Mouse (Mus musculus): ENCODE data around the gene Rhoa.
"Not testable (repeated sequence)": the region's sequence is repeated elsewhere in the genome, so short reads cannot be mapped to it uniquely, and the experiment has no call there.

Gene Rhoa

DNA sequence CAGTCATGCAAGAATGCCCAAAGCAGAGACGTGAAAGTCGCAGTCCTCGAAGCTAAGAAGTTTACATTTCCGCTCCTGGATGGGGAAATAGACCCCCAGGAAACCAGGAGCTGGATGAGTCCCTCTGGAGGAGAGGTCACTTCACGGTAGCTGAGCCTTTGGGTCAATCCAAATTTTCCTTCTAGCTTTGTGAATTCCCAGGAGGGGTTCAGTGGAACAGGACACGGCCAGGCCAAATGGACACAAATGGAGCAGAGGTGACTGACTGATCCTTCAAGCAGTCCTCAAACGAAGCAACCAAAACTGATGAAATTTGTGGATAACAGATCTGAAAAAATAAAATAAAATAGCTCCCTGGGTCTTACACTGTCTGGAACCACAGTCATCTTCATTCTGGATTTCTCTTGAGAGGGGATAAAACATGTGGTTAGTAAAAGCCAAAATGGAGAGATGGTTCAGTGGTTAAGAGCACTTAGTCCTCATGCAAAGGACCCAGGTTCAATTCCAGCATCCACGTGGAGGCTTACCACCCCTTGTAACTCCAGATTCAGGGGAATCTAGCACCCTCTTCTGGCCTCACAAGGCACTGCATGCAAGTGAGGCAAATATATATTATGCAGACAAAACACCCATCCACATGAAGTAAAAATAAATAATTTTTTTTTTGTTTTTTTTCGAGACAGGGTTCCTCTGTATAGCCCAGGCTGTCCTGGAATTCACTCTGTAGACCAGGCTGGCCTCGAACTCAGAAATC is 27.1 kb upstream of the Rhoa start:
- Histone ChIP-seq H3K4me1 (replicated peaks; ENCODE audit: low read depth, low read length) (peaks cover 30% of the 10 kb centered on the region), H3K9me3 (ENCODE audit: low read length) (no peaks in the 10 kb centered on the region), H3K27me3 (ENCODE audit: insufficient read depth, low read length) (no peaks in the 10 kb centered on the region), H3K4me3 (replicated peaks; ENCODE audit: low read length) (no peak overlapping the region), H3K36me3 (ENCODE audit: insufficient read depth, low read length) (no peaks in the 10 kb centered on the region)
- no peak for TF ChIP-seq POU5F1 (IDR thresholded peaks at IDR 0.05; ENCODE audit: borderline replicate concordance, low read length)
- TF ChIP-seq CTCF (conservative IDR thresholded peaks at IDR 0.05; ENCODE audit: low read length), result peak; percentile 96
- TF ChIP-seq NANOG (IDR thresholded peaks at IDR 0.05; ENCODE audit: borderline replicate concordance, low read length), result no peak

DNA sequence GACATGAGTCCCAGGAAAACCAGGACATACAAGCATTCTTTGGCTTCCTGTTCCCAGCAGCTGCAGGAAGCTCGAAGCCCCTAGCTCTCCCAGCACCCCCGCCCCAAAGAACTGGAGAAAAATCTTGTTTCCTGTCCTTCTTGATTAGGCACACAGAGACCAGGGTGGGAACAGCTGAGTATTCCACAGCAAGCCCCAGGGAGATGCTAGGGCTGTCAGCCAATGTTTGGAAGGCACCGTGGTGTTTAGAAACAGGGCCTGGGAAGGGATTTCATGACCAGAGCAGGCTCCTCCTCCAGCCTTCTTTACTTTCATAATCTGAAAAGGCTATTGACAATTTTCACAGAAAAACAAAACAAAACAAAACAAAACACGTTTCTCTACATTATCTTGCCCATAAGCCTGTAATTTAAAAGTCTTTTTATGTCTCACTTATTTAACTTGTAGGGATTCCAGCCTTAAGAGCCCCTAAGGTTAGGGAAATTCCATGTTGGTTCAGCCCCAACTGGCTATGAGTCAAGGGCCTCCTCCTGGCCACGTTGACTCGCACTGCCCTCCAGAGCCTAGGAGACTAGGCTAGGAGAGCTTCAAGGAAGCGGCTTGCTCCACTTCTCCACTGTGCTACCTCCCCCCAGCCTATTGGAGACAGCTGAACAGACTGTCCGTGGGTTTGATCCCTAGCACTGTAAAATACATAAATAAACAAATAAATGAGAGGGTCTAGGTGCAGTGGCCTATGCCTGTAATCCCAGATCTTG is 25.7 kb upstream of the Rhoa start:
- Histone ChIP-seq H3K4me3 (replicated peaks; ENCODE audit: low read length) (no peak overlapping the region), H3K36me3 (ENCODE audit: insufficient read depth, low read length) (no peaks in the 10 kb centered on the region), H3K27me3 (ENCODE audit: insufficient read depth, low read length) (no peaks in the 10 kb centered on the region), H3K9me3 (ENCODE audit: low read length) (no peaks in the 10 kb centered on the region), H3K4me1 (replicated peaks; ENCODE audit: low read depth, low read length) (peaks cover 18% of the 10 kb centered on the region)
- TF ChIP-seq NANOG (IDR thresholded peaks at IDR 0.05; ENCODE audit: borderline replicate concordance, low read length), result no peak
- no peak for TF ChIP-seq CTCF (conservative IDR thresholded peaks at IDR 0.05; ENCODE audit: low read length)
- no peak for TF ChIP-seq POU5F1 (IDR thresholded peaks at IDR 0.05; ENCODE audit: borderline replicate concordance, low read length)

DNA sequence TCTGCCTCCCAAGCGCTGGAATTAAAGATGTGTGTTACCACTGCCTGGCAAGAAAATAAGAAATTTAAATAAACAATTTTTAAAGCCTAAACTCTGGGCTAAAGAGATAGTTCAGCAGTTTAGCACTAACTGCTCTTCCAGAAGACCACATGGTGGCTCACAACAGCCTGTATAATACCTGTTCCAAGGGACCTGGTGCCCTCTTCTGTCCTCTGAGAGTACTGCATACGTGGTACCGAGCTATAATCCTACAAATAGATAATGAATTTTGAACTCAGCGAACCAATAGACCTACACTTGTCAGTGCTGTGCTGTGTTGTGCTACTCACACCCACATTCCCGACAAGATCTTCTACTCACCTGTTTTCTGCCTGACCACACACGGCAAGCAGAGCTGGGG is 21.5 kb upstream of the Rhoa start:
- Histone ChIP-seq H3K27me3 (ENCODE audit: insufficient read depth, low read length) (no peaks in the 10 kb centered on the region), H3K9me3 (ENCODE audit: low read length) (no peaks in the 10 kb centered on the region), H3K4me1 (replicated peaks; ENCODE audit: low read depth, low read length) (peaks cover 24% of the 10 kb centered on the region), H3K4me3 (replicated peaks; ENCODE audit: low read length) (no peak overlapping the region), H3K36me3 (ENCODE audit: insufficient read depth, low read length) (no peaks in the 10 kb centered on the region)
- TF ChIP-seq CTCF (conservative IDR thresholded peaks at IDR 0.05; ENCODE audit: low read length) (peak; percentile 86), NANOG (IDR thresholded peaks at IDR 0.05; ENCODE audit: borderline replicate concordance, low read length) (no peak), POU5F1 (IDR thresholded peaks at IDR 0.05; ENCODE audit: borderline replicate concordance, low read length) (no peak)

DNA sequence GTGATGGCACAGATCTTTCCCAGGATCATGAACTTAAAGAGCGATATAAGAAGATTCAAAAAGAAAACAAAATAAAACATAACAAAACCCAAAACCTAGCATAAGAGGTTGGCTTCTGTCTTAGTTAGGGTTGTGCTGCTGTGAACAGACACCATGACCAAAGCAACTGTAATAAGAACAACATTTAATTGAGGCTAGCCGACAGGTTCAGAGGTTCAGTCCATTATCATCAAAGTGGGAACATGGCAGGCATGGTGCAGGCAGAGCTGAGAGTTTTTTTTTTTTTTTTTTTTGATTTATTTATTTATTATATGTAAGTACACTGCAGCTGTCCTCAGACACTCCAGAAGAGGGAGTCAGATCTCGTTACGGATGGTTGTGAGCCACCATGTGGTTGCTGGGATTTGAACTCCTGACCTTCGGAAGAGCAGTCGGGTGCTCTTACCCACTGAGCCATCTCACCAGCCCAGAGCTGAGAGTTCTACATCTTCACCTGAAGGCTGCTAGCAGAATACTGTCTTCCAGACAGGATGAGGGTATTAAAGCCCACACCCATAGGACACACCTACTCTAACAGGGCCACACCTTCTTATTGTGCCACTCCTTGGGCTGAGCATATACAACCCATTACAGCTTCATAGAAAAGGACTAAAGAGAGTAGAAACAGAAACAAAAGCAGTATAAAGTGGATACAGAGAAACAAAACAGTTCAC is 18.2 kb upstream of the Rhoa start:
- H3K36me3 ChIP-seq (ENCODE audit: insufficient read depth, low read length); H3K9me3 ChIP-seq (ENCODE audit: low read length); H3K27me3 ChIP-seq (ENCODE audit: insufficient read depth, low read length); H3K4me3 ChIP-seq (replicated peaks; ENCODE audit: low read length): not testable (repeated sequence)
- peaks cover 40% of the 10 kb centered on the region for H3K4me1 ChIP-seq (replicated peaks; ENCODE audit: low read depth, low read length)

DNA sequence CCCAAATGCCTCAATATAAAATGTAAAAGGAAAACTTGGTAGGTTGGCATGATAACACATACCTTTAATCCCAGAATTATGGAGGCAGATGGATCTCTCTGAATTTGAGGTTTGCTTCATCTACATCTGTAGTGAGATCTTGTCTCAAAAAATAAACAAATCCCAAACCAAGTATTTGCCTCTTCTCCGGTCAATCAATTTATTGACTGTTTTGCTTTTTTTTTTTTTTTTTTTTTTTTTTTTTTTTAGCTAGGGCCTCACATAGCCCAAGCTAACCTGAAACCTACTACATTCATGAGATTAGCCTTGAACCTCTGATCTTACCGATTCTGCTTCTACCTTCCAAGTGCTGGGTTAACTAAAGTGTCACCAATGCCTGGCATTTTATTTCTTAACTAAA is 16.6 kb upstream of the Rhoa start:
- peaks cover 12% of the 10 kb centered on the region for H3K36me3 ChIP-seq (ENCODE audit: insufficient read depth, low read length)
- TF ChIP-seq CTCF (conservative IDR thresholded peaks at IDR 0.05; ENCODE audit: low read length) (no peak), POU5F1 (IDR thresholded peaks at IDR 0.05; ENCODE audit: borderline replicate concordance, low read length) (no peak), NANOG (IDR thresholded peaks at IDR 0.05; ENCODE audit: borderline replicate concordance, low read length) (no peak)
- no peaks in the 10 kb centered on the region for H3K9me3 ChIP-seq (ENCODE audit: low read length)
- peak overlapping the region; percentile 82 for H3K4me3 ChIP-seq (replicated peaks; ENCODE audit: low read length)
- H3K4me1 ChIP-seq (replicated peaks; ENCODE audit: low read depth, low read length), result peaks cover 41% of the 10 kb centered on the region
- H3K27me3 ChIP-seq (ENCODE audit: insufficient read depth, low read length), result no peaks in the 10 kb centered on the region

DNA sequence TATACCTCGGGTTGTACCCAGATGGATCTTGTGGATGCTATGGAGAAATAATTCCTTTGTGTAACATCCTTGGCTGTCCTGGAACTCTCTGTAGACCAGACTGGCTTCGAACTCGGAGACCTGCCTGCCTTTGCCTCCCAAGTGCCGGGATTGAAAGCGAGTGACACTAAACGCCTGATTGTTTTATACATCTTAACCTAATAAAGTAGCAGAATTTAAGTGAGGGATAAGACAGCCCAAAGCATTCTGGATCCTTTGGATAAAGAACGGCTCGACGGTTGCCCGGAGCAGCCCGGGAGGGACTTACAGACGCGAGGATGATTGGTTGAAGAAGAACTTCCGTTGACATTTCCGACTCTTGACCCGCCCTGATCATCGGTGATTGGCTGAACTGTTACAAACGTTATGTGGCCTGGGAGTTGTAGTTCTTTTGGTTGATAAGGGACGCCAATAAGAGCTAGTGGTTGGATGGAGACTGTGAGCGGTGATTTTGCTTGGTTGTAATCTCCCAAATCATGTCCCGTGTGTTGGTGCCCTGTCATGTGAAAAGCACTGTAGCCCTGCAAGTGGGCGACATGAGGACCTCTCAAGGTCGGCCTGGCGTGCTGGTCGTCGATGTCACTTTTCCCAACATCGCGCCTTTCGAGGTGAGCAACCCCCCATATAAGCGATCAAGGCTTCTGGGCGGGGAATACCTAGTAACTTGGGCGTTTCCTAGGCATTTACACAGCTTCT is 15.7 kb upstream of the Rhoa start, which contains the start of gene Nicn1:
Gene Nicn1 (plus strand): TSS at position 414 of the 735 bp plus-strand sequence.
- Histone ChIP-seq H3K4me1 (replicated peaks; ENCODE audit: low read depth, low read length) (peaks cover 46% of the 10 kb centered on the region), H3K9me3 (ENCODE audit: low read length) (no peaks in the 10 kb centered on the region), H3K27me3 (ENCODE audit: insufficient read depth, low read length) (no peaks in the 10 kb centered on the region), H3K4me3 (replicated peaks; ENCODE audit: low read length) (peak within 1 kb of the TSS; percentile 82), H3K36me3 (ENCODE audit: insufficient read depth, low read length) (peaks cover 20% of the 10 kb centered on the region)
- TF ChIP-seq POU5F1 (IDR thresholded peaks at IDR 0.05; ENCODE audit: borderline replicate concordance, low read length) (no peak), CTCF (conservative IDR thresholded peaks at IDR 0.05; ENCODE audit: low read length) (no peak), NANOG (IDR thresholded peaks at IDR 0.05; ENCODE audit: borderline replicate concordance, low read length) (no peak)

DNA sequence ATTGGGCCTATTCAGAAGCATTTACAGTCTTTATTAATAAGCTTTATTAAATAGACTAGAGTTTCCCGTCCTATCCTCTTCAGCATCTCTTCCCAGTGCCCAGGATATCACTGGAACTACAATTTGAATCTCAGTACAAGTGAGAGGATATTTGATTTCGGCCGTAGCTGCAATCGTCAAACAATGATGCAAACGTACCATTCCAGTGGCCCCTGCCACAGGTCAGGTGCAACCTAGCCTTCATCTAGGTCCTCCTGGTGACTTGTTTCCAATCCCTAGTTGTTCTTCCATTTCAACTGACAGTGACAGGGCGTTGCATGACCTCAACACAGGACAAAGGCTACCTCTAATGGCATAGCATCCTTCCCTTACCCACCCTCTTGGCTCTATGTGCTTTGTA is 15.2 kb upstream of the Rhoa start:
- H3K9me3 ChIP-seq (ENCODE audit: low read length), result no peaks in the 10 kb centered on the region
- TF ChIP-seq CTCF (conservative IDR thresholded peaks at IDR 0.05; ENCODE audit: low read length), result no peak
- no peak for TF ChIP-seq POU5F1 (IDR thresholded peaks at IDR 0.05; ENCODE audit: borderline replicate concordance, low read length)
- TF ChIP-seq NANOG (IDR thresholded peaks at IDR 0.05; ENCODE audit: borderline replicate concordance, low read length), result no peak

More for the DNA sequence above, 15.2 kb upstream of the Rhoa start:
- Histone ChIP-seq H3K4me1 (replicated peaks; ENCODE audit: low read depth, low read length) (peaks cover 52% of the 10 kb centered on the region), H3K27me3 (ENCODE audit: insufficient read depth, low read length) (no peaks in the 10 kb centered on the region), H3K36me3 (ENCODE audit: insufficient read depth, low read length) (peaks cover 23% of the 10 kb centered on the region), H3K4me3 (replicated peaks; ENCODE audit: low read length) (peak overlapping the region; percentile 82)
